Mouse (Mus musculus): Measurements from ENCODE around the gene Acot8. TPM values are rescaled to one million over a fixed set of nuclear protein-coding genes. Genes with fewer than 3 reads are reported as not detected.

Acot8 gene
- polyA plus RNA-seq, 1 experiment from 2014 or later, result 12.6 TPM

GRCm38 (mm10) chr2:164831029-164831428 lies 26.3 kb upstream of the Acot8 start:
- H3K9me3 ChIP-seq (ENCODE audit: control insufficient read depth, low read length), result no peaks in the 10 kb centered on the region
- H3K36me3 ChIP-seq (ENCODE audit: control insufficient read depth, insufficient read depth, low read length), result peaks cover 7% of the 10 kb centered on the region; the same call in 1 of the 2 replicates
- ATAC-seq (ENCODE audit: low FRiP score) (no peak), DNase-seq (ENCODE audit: low spot score, missing footprints) (no peak)
- 92% methylated on average over 10 of the region's 10 CpGs for WGBS
- H3K4me1 ChIP-seq (ENCODE audit: control insufficient read depth, insufficient read depth, low read length), result peaks cover 18% of the 10 kb centered on the region
- no peak overlapping the region for H3K27ac ChIP-seq (ENCODE audit: low read depth, low read length)
- no peaks in the 10 kb centered on the region for H3K27me3 ChIP-seq (ENCODE audit: control insufficient read depth, insufficient read depth, low read length)
- no peak overlapping the region for H3K9ac ChIP-seq (ENCODE audit: low read length)
- no peak overlapping the region for H3K4me3 ChIP-seq (ENCODE audit: low read depth, low read length)
- H3K4me2 ChIP-seq, result no peak overlapping the region

GRCm38 (mm10) chr2:164829090-164829489 lies 24.4 kb upstream of the Acot8 start:
- Histone ChIP-seq H3K9ac (ENCODE audit: low read length) (no peak overlapping the region), H3K27me3 (ENCODE audit: control insufficient read depth, insufficient read depth, low read length) (no peaks in the 10 kb centered on the region), H3K36me3 (ENCODE audit: control insufficient read depth, insufficient read depth, low read length) (peaks cover 19% of the 10 kb centered on the region), H3K27ac (ENCODE audit: low read depth, low read length) (no peak overlapping the region), H3K4me1 (ENCODE audit: control insufficient read depth, insufficient read depth, low read length) (peaks cover 12% of the 10 kb centered on the region), H3K4me3 (ENCODE audit: low read depth, low read length) (no peak overlapping the region), H3K9me3 (ENCODE audit: control insufficient read depth, low read length) (no peaks in the 10 kb centered on the region), H3K4me2 (no peak overlapping the region)
- DNase-seq (ENCODE audit: low spot score, missing footprints) (no peak), ATAC-seq (ENCODE audit: low FRiP score) (no peak)
- 94% methylated on average over 1 of the region's 1 CpGs for WGBS

- 88% methylated on average over 6 of the region's 6 CpGs for WGBS
- DNase-seq (ENCODE audit: low spot score, missing footprints) (no peak), ATAC-seq (ENCODE audit: low FRiP score) (no peak)
- Histone ChIP-seq H3K4me2 (no peak within 1 kb of the TSS), H3K27me3 (ENCODE audit: control insufficient read depth, insufficient read depth, low read length) (no peaks in the 10 kb centered on the region), H3K9me3 (ENCODE audit: control insufficient read depth, low read length) (no peaks in the 10 kb centered on the region), H3K36me3 (ENCODE audit: control insufficient read depth, insufficient read depth, low read length) (peaks cover 19% of the 10 kb centered on the region), H3K4me1 (ENCODE audit: control insufficient read depth, insufficient read depth, low read length) (peaks cover 12% of the 10 kb centered on the region), H3K4me3 (ENCODE audit: low read depth, low read length) (no peak within 1 kb of the TSS), H3K9ac (ENCODE audit: low read length) (no peak within 1 kb of the TSS), H3K27ac (ENCODE audit: low read depth, low read length) (no peak within 1 kb of the TSS)
Observed at GRCm38 (mm10) chr2:164828437-164828836, 23.8 kb upstream of the Acot8 start, which contains the start of gene Spata25. TSS of gene Spata25 (minus strand) at chr2:164828537.

- no peak overlapping the region for H3K9ac ChIP-seq (ENCODE audit: low read length)
Observed at GRCm38 (mm10) chr2:164827146-164827850, 22.6 kb upstream of the Acot8 start.

DNA sequence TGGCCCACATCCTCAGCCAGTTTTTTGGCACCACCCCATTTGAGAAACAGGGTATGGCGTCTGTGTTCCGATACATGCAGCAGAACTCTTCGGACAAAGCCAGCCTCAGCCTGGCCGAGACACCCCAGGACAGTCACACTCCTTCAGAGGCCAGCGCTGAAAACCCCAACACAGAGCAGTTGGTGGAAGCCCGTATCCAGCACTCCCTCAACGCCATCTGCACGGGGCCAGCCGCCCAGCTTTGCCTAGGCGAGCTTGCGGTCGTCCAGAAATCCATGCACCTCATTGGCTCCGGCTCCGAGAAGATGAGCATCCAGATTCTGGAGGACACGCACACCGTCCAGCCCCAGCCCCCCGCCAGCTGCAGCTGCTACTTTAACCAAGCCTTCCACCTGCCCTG lies 20.8 kb upstream of the Acot8 start:
- no peak overlapping the region for H3K4me3 ChIP-seq (ENCODE audit: low read depth, low read length)
- DNase-seq (ENCODE audit: low spot score, missing footprints) (no peak), ATAC-seq (ENCODE audit: low FRiP score) (no peak)
- no peak overlapping the region for H3K27ac ChIP-seq (ENCODE audit: low read depth, low read length)
- no peak overlapping the region for H3K4me2 ChIP-seq
- H3K9ac ChIP-seq (ENCODE audit: low read length), result no peak overlapping the region
- WGBS, result 97% methylated on average over 17 of the region's 17 CpGs
- H3K27me3 ChIP-seq (ENCODE audit: control insufficient read depth, insufficient read depth, low read length), result no peaks in the 10 kb centered on the region
- H3K9me3 ChIP-seq (ENCODE audit: control insufficient read depth, low read length), result no peaks in the 10 kb centered on the region
- peaks cover 19% of the 10 kb centered on the region for H3K36me3 ChIP-seq (ENCODE audit: control insufficient read depth, insufficient read depth, low read length)
- peaks cover 9% of the 10 kb centered on the region; the same call in 1 of the 2 replicates for H3K4me1 ChIP-seq (ENCODE audit: control insufficient read depth, insufficient read depth, low read length)

More at GRCm38 (mm10) chr2:164827146-164827850, 22.6 kb upstream of the Acot8 start:
- peaks cover 6% of the 10 kb centered on the region; the same call in 1 of the 2 replicates for H3K4me1 ChIP-seq (ENCODE audit: control insufficient read depth, insufficient read depth, low read length)
- H3K27me3 ChIP-seq (ENCODE audit: control insufficient read depth, insufficient read depth, low read length), result no peaks in the 10 kb centered on the region
- DNase-seq (ENCODE audit: low spot score, missing footprints), result no peak
- H3K9me3 ChIP-seq (ENCODE audit: control insufficient read depth, low read length), result no peaks in the 10 kb centered on the region
- WGBS, result 90% methylated on average over 16 of the region's 16 CpGs
- H3K27ac ChIP-seq (ENCODE audit: low read depth, low read length), result no peak overlapping the region
- no peak overlapping the region for H3K4me2 ChIP-seq
- H3K36me3 ChIP-seq (ENCODE audit: control insufficient read depth, insufficient read depth, low read length), result peaks cover 19% of the 10 kb centered on the region
- no peak overlapping the region for H3K4me3 ChIP-seq (ENCODE audit: low read depth, low read length)
- no peak for ATAC-seq (ENCODE audit: low FRiP score)

- Histone ChIP-seq H3K36me3 (ENCODE audit: control insufficient read depth, insufficient read depth, low read length) (peaks cover 19% of the 10 kb centered on the region), H3K27ac (ENCODE audit: low read depth, low read length) (no peak overlapping the region), H3K27me3 (ENCODE audit: control insufficient read depth, insufficient read depth, low read length) (no peaks in the 10 kb centered on the region), H3K4me1 (ENCODE audit: control insufficient read depth, insufficient read depth, low read length) (peaks cover 9% of the 10 kb centered on the region; the same call in 1 of the 2 replicates), H3K9ac (ENCODE audit: low read length) (no peak overlapping the region), H3K4me3 (ENCODE audit: low read depth, low read length) (no peak overlapping the region), H3K4me2 (no peak overlapping the region; the same call in 1 of the 2 replicates), H3K9me3 (ENCODE audit: control insufficient read depth, low read length) (no peaks in the 10 kb centered on the region)
- no peak for ATAC-seq (ENCODE audit: low FRiP score)
- 88% methylated on average over 4 of the region's 4 CpGs for WGBS
- no peak for DNase-seq (ENCODE audit: low spot score, missing footprints)
Observed at GRCm38 (mm10) chr2:164823969-164824368, 19.3 kb upstream of the Acot8 start.

GRCm38 (mm10) chr2:164823181-164823585 lies 18.5 kb upstream of the Acot8 start:
- Histone ChIP-seq H3K9me3 (ENCODE audit: control insufficient read depth, low read length) (no peaks in the 10 kb centered on the region), H3K4me1 (ENCODE audit: control insufficient read depth, insufficient read depth, low read length) (peaks cover 9% of the 10 kb centered on the region; the same call in 1 of the 2 replicates), H3K4me2 (peak overlapping the region; percentile 65), H3K9ac (ENCODE audit: low read length) (peak overlapping the region; percentile 83), H3K27me3 (ENCODE audit: control insufficient read depth, insufficient read depth, low read length) (no peaks in the 10 kb centered on the region), H3K36me3 (ENCODE audit: control insufficient read depth, insufficient read depth, low read length) (peaks cover 19% of the 10 kb centered on the region), H3K4me3 (ENCODE audit: low read depth, low read length) (peak overlapping the region; percentile 78), H3K27ac (ENCODE audit: low read depth, low read length) (peak overlapping the region; percentile 71; the same call in 1 of the 2 replicates)
- ATAC-seq (ENCODE audit: low FRiP score) (peak; percentile 74), DNase-seq (ENCODE audit: low spot score, missing footprints) (no peak)
- WGBS, result 3% methylated on average over 10 of the region's 10 CpGs

GRCm38 (mm10) chr2:164822636-164823165 lies 18.0 kb upstream of the Acot8 start, which contains the start of gene Zswim1:
TSS of gene Zswim1 (plus strand) at chr2:164822686.
- peaks cover 18% of the 10 kb centered on the region for H3K36me3 ChIP-seq (ENCODE audit: control insufficient read depth, insufficient read depth, low read length)
- ATAC-seq (ENCODE audit: low FRiP score), result peak; percentile 99

DNA sequence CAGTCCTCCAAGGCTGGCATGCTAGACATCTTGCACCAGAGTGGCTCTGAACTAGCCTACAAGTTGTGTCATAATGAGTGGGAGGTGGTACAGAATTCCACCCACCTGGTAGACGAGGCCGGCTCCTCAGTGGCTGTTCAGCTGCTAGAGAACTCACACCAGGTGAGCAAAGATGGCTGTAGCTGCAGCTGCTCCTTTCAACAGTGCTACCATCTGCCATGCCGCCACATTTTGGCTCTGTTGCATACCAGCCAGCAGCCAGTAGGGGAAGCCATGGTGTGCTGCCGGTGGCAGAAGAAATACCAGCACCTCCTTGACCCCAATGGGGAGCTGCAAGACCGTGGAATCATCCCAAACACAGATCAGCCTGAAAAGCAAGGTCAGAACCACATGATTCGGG lies 16.4 kb upstream of the Acot8 start:
- Histone ChIP-seq H3K4me1 (ENCODE audit: control insufficient read depth, insufficient read depth, low read length) (peaks cover 9% of the 10 kb centered on the region; the same call in 1 of the 2 replicates), H3K9ac (ENCODE audit: low read length) (no peak overlapping the region), H3K27ac (ENCODE audit: low read depth, low read length) (no peak overlapping the region), H3K4me3 (ENCODE audit: low read depth, low read length) (no peak overlapping the region), H3K36me3 (ENCODE audit: control insufficient read depth, insufficient read depth, low read length) (peaks cover 12% of the 10 kb centered on the region), H3K4me2 (no peak overlapping the region), H3K27me3 (ENCODE audit: control insufficient read depth, insufficient read depth, low read length) (no peaks in the 10 kb centered on the region), H3K9me3 (ENCODE audit: control insufficient read depth, low read length) (no peaks in the 10 kb centered on the region)
- WGBS, result 87% methylated on average over 6 of the region's 6 CpGs
- DNase-seq (ENCODE audit: low spot score, missing footprints) (no peak), ATAC-seq (ENCODE audit: low FRiP score) (no peak)

More at GRCm38 (mm10) chr2:164822636-164823165, 18.0 kb upstream of the Acot8 start, which contains the start of gene Zswim1:
- 1% methylated on average over 32 of the region's 32 CpGs for WGBS
- DNase-seq (ENCODE audit: low spot score, missing footprints), result peak; percentile 100
- Histone ChIP-seq H3K4me2 (peak within 1 kb of the TSS; percentile 65), H3K27me3 (ENCODE audit: control insufficient read depth, insufficient read depth, low read length) (no peaks in the 10 kb centered on the region), H3K27ac (ENCODE audit: low read depth, low read length) (peak within 1 kb of the TSS; percentile 71; the same call in 1 of the 2 replicates), H3K4me3 (ENCODE audit: low read depth, low read length) (peak within 1 kb of the TSS; percentile 78), H3K9me3 (ENCODE audit: control insufficient read depth, low read length) (no peaks in the 10 kb centered on the region), H3K9ac (ENCODE audit: low read length) (peak within 1 kb of the TSS; percentile 83), H3K4me1 (ENCODE audit: control insufficient read depth, insufficient read depth, low read length) (peaks cover 9% of the 10 kb centered on the region; the same call in 1 of the 2 replicates)

Measured in midbrain, embryonic 11.5 days (tissue).